Mouse (Mus musculus) cerebellum, postnatal 36 days (tissue): Measurements from ENCODE around the gene Defa28.
"Not testable (repeated sequence)": the region's sequence is repeated elsewhere in the genome, so short reads cannot be mapped to it uniquely, and the experiment has no call there.

ENCODE experiments used
- DNase-seq, 2 experiments: peaks; one replicate each; pipeline ENCODE4 v3.0.0; 2021 to 2022; ENCODE audit warnings: mixed read lengths in 2 of 2

Gene Defa28

GRCm38 (mm10) chr8:21582706-21583105, at the start of gene Defa28:
Gene Defa28 (plus strand): TSS chr8:21583006.
- DNase-seq = not testable (repeated sequence)

GRCm38 (mm10) chr8:21565086-21565485, 17.7 kb upstream of the Defa28 start, which contains the start of gene Defa37:
Gene Defa37 (plus strand): TSS chr8:21565386.
- DNase-seq = not testable (repeated sequence)

DNA sequence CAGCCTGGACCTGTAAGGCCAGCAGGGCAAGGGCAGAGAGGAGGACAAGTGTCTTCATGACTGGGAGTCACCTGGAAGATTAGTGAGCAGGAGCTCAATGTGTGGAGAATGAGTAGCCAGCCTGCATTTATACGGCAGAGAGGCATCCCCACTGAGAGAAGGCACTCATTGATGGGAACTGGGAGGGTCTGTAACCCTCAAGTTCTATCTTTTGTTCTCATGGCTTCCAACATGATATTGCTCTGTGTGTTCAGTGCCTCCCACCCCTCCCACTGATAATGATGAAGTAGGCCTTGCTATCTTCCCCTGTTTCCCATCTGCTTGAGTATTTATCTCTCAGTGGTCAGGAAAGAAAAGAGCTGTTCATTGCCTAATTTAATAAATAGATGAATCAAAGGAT, 11.6 kb downstream of the Defa28 start, which contains the start of gene Gm7861:
Gene Gm7861, minus strand, starts transcription at position 101 of the 400 bp plus-strand sequence.
- not testable (repeated sequence) for DNase-seq

DNA sequence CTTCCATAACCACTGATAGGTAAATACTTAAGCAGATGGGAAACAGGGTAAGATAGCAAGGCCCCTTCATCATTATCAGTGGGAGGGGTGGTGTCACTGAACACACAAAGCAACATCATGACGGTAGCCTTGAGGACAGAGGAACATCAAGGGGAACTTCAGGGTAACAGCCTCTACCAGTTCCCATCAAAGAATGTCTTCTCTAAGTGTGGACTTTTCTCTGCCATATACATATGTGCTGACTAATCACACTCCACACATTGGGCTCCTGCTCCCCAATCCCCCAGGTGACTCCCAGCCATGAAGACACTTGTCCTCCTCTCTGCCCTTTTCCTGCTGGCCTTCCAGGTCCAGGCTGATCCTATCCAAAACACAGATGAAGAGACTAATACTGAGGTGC, 35.1 kb downstream of the Defa28 start, which contains the start of gene Defa26:
Gene Defa26, plus strand, starts transcription at position 301 of the 400 bp plus-strand sequence.
- not testable (repeated sequence) for DNase-seq
